Mouse (Mus musculus) midbrain, embryonic 12.5 days (tissue): ENCODE measurements around the gene Mpv17l2. TPM values are rescaled to one million over a fixed set of nuclear protein-coding genes. Genes with fewer than 3 reads are reported as not detected.

Source experiments
- microRNA-seq: library from miRNA; unstranded; fragments of <30 nt; microRNA quantifications from one replicate; pipeline ENCODE4, GENCODE M21; 2017
- polyA plus RNA-seq: library from polyadenylated mRNA; unstranded; fragments of >200 nt; fragmentation: Nextera tagmentation; extraction: Ambion mirVana; gene quantifications from 2 replicates; pipeline ENCODE4 v1.2.1, GENCODE M21; 2016

Mpv17l2 gene
- polyA plus RNA-seq, 1 experiment from 2014 or later, result 37.3 TPM

Small RNAs within 50 kb of the gene (microRNA-seq; reads per million reads assigned to microRNA genes)
- not detected for gene Mir7240

Other genes with a start within 250 kb of the Mpv17l2 start
- 326 and 332 TPM in 2 replicates for gene Fkbp8, start 233.2 kb downstream of the Mpv17l2 start, polyA plus RNA-seq
- 52.1 and 52.7 TPM in 2 replicates for gene Kxd1, start 233.0 kb downstream of the Mpv17l2 start, polyA plus RNA-seq
- gene Ell, start 221.5 kb downstream of the Mpv17l2 start, polyA plus RNA-seq, result 18.7 and 21.6 TPM in 2 replicates
- 107 and 112 TPM in 2 replicates for gene Isyna1, start 166.6 kb downstream of the Mpv17l2 start, polyA plus RNA-seq
- gene Ssbp4, start 152.1 kb downstream of the Mpv17l2 start, polyA plus RNA-seq, result 115 and 118 TPM in 2 replicates
- gene Lrrc25, start 144.8 kb downstream of the Mpv17l2 start, polyA plus RNA-seq, result 1.0 and 1.6 TPM in 2 replicates
- 0.17 TPM in 1 of 2 replicates, not detected in the other for gene Gdf15, start 128.5 kb downstream of the Mpv17l2 start, polyA plus RNA-seq
- 82.7 and 93.7 TPM in 2 replicates for gene Pgpep1, start 100.6 kb downstream of the Mpv17l2 start, polyA plus RNA-seq
- gene Lsm4, start 87.7 kb downstream of the Mpv17l2 start, polyA plus RNA-seq, result 255 and 263 TPM in 2 replicates
- 206 and 213 TPM in 2 replicates for gene Jund, start 62.0 kb downstream of the Mpv17l2 start, polyA plus RNA-seq
- 0.04 TPM in 1 of 2 replicates, not detected in the other for gene Iqcn, start 57.5 kb downstream of the Mpv17l2 start, polyA plus RNA-seq
- gene Gm3336, start 42.4 kb downstream of the Mpv17l2 start, polyA plus RNA-seq, result not detected in 2 replicates
- 0.15 and 0.39 TPM in 2 replicates for gene Pde4c, start 37.2 kb downstream of the Mpv17l2 start, polyA plus RNA-seq
- gene Rab3a, start 6.3 kb downstream of the Mpv17l2 start, polyA plus RNA-seq, result 98.9 and 102 TPM in 2 replicates
- 73.4 and 74.6 TPM in 2 replicates for gene Pik3r2, start 15.8 kb upstream of the Mpv17l2 start, polyA plus RNA-seq
- gene Mast3, start 44.1 kb upstream of the Mpv17l2 start, polyA plus RNA-seq, result 17.1 and 18.0 TPM in 2 replicates
- 0.08 TPM in 1 of 2 replicates, not detected in the other for gene Il12rb1, start 47.5 kb upstream of the Mpv17l2 start, polyA plus RNA-seq
- 10.4 and 10.5 TPM in 2 replicates for gene Arrdc2, start 78.8 kb upstream of the Mpv17l2 start, polyA plus RNA-seq
- 27.4 TPM in 2 replicates for gene Kcnn1, start 102.3 kb upstream of the Mpv17l2 start, polyA plus RNA-seq
- gene Ccdc124, start 113.0 kb upstream of the Mpv17l2 start, polyA plus RNA-seq, result 145 and 152 TPM in 2 replicates
- 0.55 and 0.69 TPM in 2 replicates for gene Slc5a5, start 131.8 kb upstream of the Mpv17l2 start, polyA plus RNA-seq
- 2,550 and 2,750 TPM in 2 replicates for gene Rpl18a, start 136.5 kb upstream of the Mpv17l2 start, polyA plus RNA-seq
- gene Map1s, start 145.0 kb upstream of the Mpv17l2 start, polyA plus RNA-seq, result 58.4 and 61.0 TPM in 2 replicates